Mouse (Mus musculus): ENCODE measurements around the gene Sdhaf2.

DNA sequence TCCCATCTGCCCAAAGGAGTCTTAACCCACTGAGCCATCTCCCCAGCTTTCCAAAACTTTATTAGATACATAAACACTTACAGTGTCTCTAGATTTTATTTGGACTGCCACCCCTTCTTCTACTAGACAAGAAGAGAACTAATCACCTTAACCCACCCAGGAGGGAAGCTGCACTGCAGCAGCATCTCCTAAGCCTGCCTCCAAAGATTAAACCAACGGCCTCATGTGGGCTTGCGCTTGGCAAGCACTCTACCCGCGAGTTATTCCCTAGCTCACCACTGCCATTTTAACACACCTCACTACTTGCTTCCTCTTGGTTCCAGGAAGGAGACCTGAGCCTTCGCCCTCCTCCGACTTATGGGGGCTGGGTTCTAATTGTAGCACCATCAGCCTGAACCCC lies 38.3 kb upstream of the Sdhaf2 start:
- no peak for TF ChIP-seq POLR2A (IDR thresholded peaks at IDR 0.05; ENCODE audit: control insufficient read depth, extremely low read depth, insufficient read depth, low read length, poor library complexity)
- no peak for TF ChIP-seq CTCF (IDR thresholded peaks at IDR 0.05; ENCODE audit: borderline replicate concordance, control insufficient read depth, extremely low read depth, insufficient read depth, low read length, poor library complexity)

All from thymus, adult 2 months (tissue).